Mouse (Mus musculus) embryonic facial prominence, embryonic 11.5 days (tissue): ENCODE measurements around the gene Pde5a. TPM values are rescaled to one million over a fixed set of nuclear protein-coding genes. Genes with fewer than 3 reads are reported as not detected.
A peak's percentile ranks its signal among the peaks of the same experiment; 100 is the strongest.

Experiments
- ATAC-seq: fragments of 200-750 bp; cut with Nextera tagmentation; replicated peaks from 2 replicates; pipeline ENCODE4 v1.8.0; 2017; ENCODE audit warnings: low read depth; ENCODE audit not compliant: insufficient number of reproducible peaks, low FRiP score, low TSS enrichment
- DNase-seq: peaks from one replicate; pipeline ENCODE4 v3.0.0-alpha.2; 2015; ENCODE audit warnings: low spot score
- H3K27ac ChIP-seq: fragments of 300-500 bp; sonication (generic); replicated peaks from 2 replicates; pipeline ENCODE4 v1.5.1; 2014; ENCODE audit warnings: mild to moderate bottlenecking, low read depth, low read length, control low read depth
- H3K27me3 ChIP-seq: fragments of 300-500 bp; sonication (generic); 2 replicates; pipeline ENCODE4 v1.6.1; 2014; ENCODE audit warnings: mild to moderate bottlenecking, low read length, moderate library complexity, mixed read lengths; ENCODE audit not compliant: control insufficient read depth, insufficient read depth
- H3K36me3 ChIP-seq: fragments of 300-500 bp; sonication (generic); replicated peaks from 2 replicates; pipeline ENCODE4 v1.6.1; 2014; ENCODE audit warnings: low read depth, mild to moderate bottlenecking, low read length, moderate library complexity, mixed read lengths; ENCODE audit not compliant: control insufficient read depth, insufficient read depth
- H3K4me1 ChIP-seq: fragments of 300-500 bp; sonication (generic); 2 replicates; pipeline ENCODE4 v1.6.1; 2014; ENCODE audit warnings: low read length, mixed read lengths; ENCODE audit not compliant: control insufficient read depth, insufficient read depth
- H3K4me2 ChIP-seq: fragments of 300-500 bp; sonication (generic); 2 replicates; pipeline ENCODE4 v1.6.1; 2014; ENCODE audit warnings: low read depth, mild to moderate bottlenecking, control low read depth, low read length, moderate library complexity
- H3K4me3 ChIP-seq: fragments of 300-500 bp; sonication (generic); 2 replicates; pipeline ENCODE4 v1.5.1; 2014; ENCODE audit warnings: low read depth, low read length, control low read depth
- H3K9ac ChIP-seq: fragments of 300-500 bp; sonication (generic); replicated peaks from 2 replicates; pipeline ENCODE4 v1.6.1; 2014; ENCODE audit warnings: mild to moderate bottlenecking, control low read depth, low read length
- H3K9me3 ChIP-seq: fragments of 300-500 bp; sonication (generic); replicated peaks from 2 replicates; pipeline ENCODE4 v1.6.1; 2016; ENCODE audit warnings: mild to moderate bottlenecking, low read length, inconsistent platforms, mixed read lengths; ENCODE audit not compliant: control insufficient read depth
- WGBS: fragments of 180-500 bp; shearing (Covaris S2); extraction: QIAGEN DNeasy Blood & Tissue Kit; methylation state at CpG from one replicate; pipeline ENCODE4 v1.1.7; 2014; 5-methylcytosine and 5-hydroxymethylcytosine counted together
- polyA plus RNA-seq: library from polyadenylated mRNA; unstranded; fragments of >200 nt; fragmentation: Nextera tagmentation; extraction: Ambion mirVana; gene quantifications from 2 replicates; pipeline ENCODE4 v1.2.1, GENCODE M21; 2014

Pde5a gene
- polyA plus RNA-seq, 1 experiment from 2014 or later, result 4.6 TPM

- ATAC-seq (no peak), DNase-seq (no peak)
- WGBS, result 86% methylated on average over 7 of the region's 7 CpGs
- Histone ChIP-seq H3K27ac (no peak overlapping the region), H3K9me3 (no peaks in the 10 kb centered on the region), H3K4me2 (no peak overlapping the region), H3K4me3 (no peak overlapping the region), H3K36me3 (no peaks in the 10 kb centered on the region), H3K9ac (no peak overlapping the region), H3K27me3 (no peaks in the 10 kb centered on the region), H3K4me1 (no peaks in the 10 kb centered on the region)
Measured at GRCm38 (mm10) chr3:122705246-122705645, 23.5 kb upstream of the Pde5a start.

- no peaks in the 10 kb centered on the region for H3K4me1 ChIP-seq
- no peak for ATAC-seq
Measured at GRCm38 (mm10) chr3:122708485-122708884, 20.3 kb upstream of the Pde5a start.

GRCm38 (mm10) chr3:122710141-122710540 is 18.6 kb upstream of the Pde5a start:
- H3K4me2 ChIP-seq, result no peak overlapping the region
- no peak for ATAC-seq
- H3K27me3 ChIP-seq, result no peaks in the 10 kb centered on the region
- no peaks in the 10 kb centered on the region for H3K4me1 ChIP-seq
- H3K4me3 ChIP-seq, result no peak overlapping the region
- no peak overlapping the region for H3K27ac ChIP-seq
- no peaks in the 10 kb centered on the region for H3K36me3 ChIP-seq
- no peak for DNase-seq
- no peak overlapping the region for H3K9ac ChIP-seq
- no peaks in the 10 kb centered on the region for H3K9me3 ChIP-seq
- WGBS, result 76% methylated on average over 3 of the region's 3 CpGs

More at GRCm38 (mm10) chr3:122708485-122708884, 20.3 kb upstream of the Pde5a start:
- DNase-seq, result no peak
- H3K36me3 ChIP-seq, result no peaks in the 10 kb centered on the region
- H3K27ac ChIP-seq, result no peak overlapping the region
- no peak overlapping the region for H3K4me2 ChIP-seq
- no peak overlapping the region for H3K9ac ChIP-seq
- no peak overlapping the region for H3K4me3 ChIP-seq
- no peaks in the 10 kb centered on the region for H3K9me3 ChIP-seq
- no peaks in the 10 kb centered on the region for H3K27me3 ChIP-seq
- WGBS, result 86% methylated on average over 6 of the region's 6 CpGs

GRCm38 (mm10) chr3:122718631-122719030 is 10.1 kb upstream of the Pde5a start:
- H3K4me3 ChIP-seq, result no peak overlapping the region
- ATAC-seq (no peak), DNase-seq (no peak)
- 75% methylated on average over 2 of the region's 2 CpGs for WGBS
- H3K27me3 ChIP-seq, result no peaks in the 10 kb centered on the region
- no peaks in the 10 kb centered on the region for H3K36me3 ChIP-seq
- no peak overlapping the region for H3K4me2 ChIP-seq
- no peaks in the 10 kb centered on the region for H3K9me3 ChIP-seq
- H3K9ac ChIP-seq, result no peak overlapping the region
- no peaks in the 10 kb centered on the region for H3K4me1 ChIP-seq
- no peak overlapping the region for H3K27ac ChIP-seq

- no peaks in the 10 kb centered on the region for H3K27me3 ChIP-seq
- no peak overlapping the region for H3K9ac ChIP-seq
- H3K9me3 ChIP-seq, result no peaks in the 10 kb centered on the region
- H3K36me3 ChIP-seq, result no peaks in the 10 kb centered on the region
- WGBS, result 78% methylated on average over 9 of the region's 9 CpGs
- H3K27ac ChIP-seq, result no peak overlapping the region
- H3K4me1 ChIP-seq, result no peaks in the 10 kb centered on the region
- ATAC-seq (no peak), DNase-seq (no peak)
- H3K4me3 ChIP-seq, result no peak overlapping the region
- no peak overlapping the region for H3K4me2 ChIP-seq
Measured at GRCm38 (mm10) chr3:122721522-122721921, 7.2 kb upstream of the Pde5a start.

GRCm38 (mm10) chr3:122729601-122729959 is 833 bp downstream of the Pde5a start:
- peak overlapping the region; percentile 49 for H3K4me3 ChIP-seq
- DNase-seq (peak; percentile 70), ATAC-seq (peak; percentile 55)
- no peaks in the 10 kb centered on the region for H3K9me3 ChIP-seq
- H3K36me3 ChIP-seq, result no peaks in the 10 kb centered on the region
- H3K27ac ChIP-seq, result peak overlapping the region; percentile 78
- peak overlapping the region; percentile 79 for H3K4me2 ChIP-seq
- WGBS, result 0% methylated on average over 22 of the region's 22 CpGs
- peak overlapping the region; percentile 90 for H3K9ac ChIP-seq
- no peaks in the 10 kb centered on the region for H3K27me3 ChIP-seq
- H3K4me1 ChIP-seq, result no peaks in the 10 kb centered on the region

- DNase-seq (peak; percentile 77), ATAC-seq (peak; percentile 81)
- H3K9me3 ChIP-seq, result no peaks in the 10 kb centered on the region
- H3K9ac ChIP-seq, result peak overlapping the region; percentile 90
- no peaks in the 10 kb centered on the region for H3K36me3 ChIP-seq
- peak overlapping the region; percentile 49 for H3K4me3 ChIP-seq
- no peaks in the 10 kb centered on the region for H3K27me3 ChIP-seq
- peak overlapping the region; percentile 79 for H3K4me2 ChIP-seq
- 0% methylated on average over 83 of the region's 92 CpGs for WGBS
- H3K27ac ChIP-seq, result peak overlapping the region; percentile 78
- H3K4me1 ChIP-seq, result no peaks in the 10 kb centered on the region
Measured at GRCm38 (mm10) chr3:122729960-122730740, 1.4 kb downstream of the Pde5a start.

GRCm38 (mm10) chr3:122730741-122731235 is 2.0 kb downstream of the Pde5a start:
- ATAC-seq, result 0 out of 2 replicates have a peak, but pooled peaks have one; percentile 7
- 2% methylated on average over 13 of the region's 13 CpGs for WGBS
- peak overlapping the region; percentile 49 for H3K4me3 ChIP-seq

More at GRCm38 (mm10) chr3:122730741-122731235, 2.0 kb downstream of the Pde5a start:
- H3K4me1 ChIP-seq, result no peaks in the 10 kb centered on the region
- peak overlapping the region; percentile 79 for H3K4me2 ChIP-seq
- no peaks in the 10 kb centered on the region for H3K36me3 ChIP-seq
- H3K27me3 ChIP-seq, result no peaks in the 10 kb centered on the region
- H3K9ac ChIP-seq, result peak overlapping the region; percentile 90
- peak; percentile 34 for DNase-seq
- H3K27ac ChIP-seq, result no peak overlapping the region
- H3K9me3 ChIP-seq, result no peaks in the 10 kb centered on the region
